Mouse (Mus musculus) neural tube, embryonic 10.5 days (tissue): ENCODE measurements at regions not wholly inside any gene's neighbourhood (a gene's known extent, or its start where the extent isn't known, plus 50 kb on each side); places are given as distances from the start of the nearest gene placed in this dataset.

Source experiments
- DNase-seq: peaks from one replicate; pipeline ENCODE4 v3.0.0-alpha.2; 2017; ENCODE audit warnings: low spot score; ENCODE audit errors: extremely low spot score

DNA sequence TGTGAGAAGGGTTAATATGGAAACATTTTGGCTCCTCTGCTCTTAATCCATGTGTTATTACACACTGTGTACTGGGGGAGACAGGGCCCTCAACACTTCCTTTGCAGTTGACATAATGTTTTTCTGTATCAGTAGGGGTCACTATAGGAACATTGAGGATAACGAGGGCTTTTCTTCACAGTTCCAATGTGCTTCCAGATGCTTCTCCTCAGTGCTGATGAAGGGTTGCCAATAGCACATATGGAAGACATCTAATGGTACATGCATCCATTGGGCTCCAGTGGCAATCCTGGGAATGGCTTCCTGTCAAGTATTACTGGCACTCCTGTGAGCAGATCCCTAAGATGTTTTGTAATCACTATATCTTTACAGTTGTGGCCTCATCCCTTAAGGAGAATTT is 62.1 kb downstream of the Naa11 start:
- DNase-seq, result no peak

DNA sequence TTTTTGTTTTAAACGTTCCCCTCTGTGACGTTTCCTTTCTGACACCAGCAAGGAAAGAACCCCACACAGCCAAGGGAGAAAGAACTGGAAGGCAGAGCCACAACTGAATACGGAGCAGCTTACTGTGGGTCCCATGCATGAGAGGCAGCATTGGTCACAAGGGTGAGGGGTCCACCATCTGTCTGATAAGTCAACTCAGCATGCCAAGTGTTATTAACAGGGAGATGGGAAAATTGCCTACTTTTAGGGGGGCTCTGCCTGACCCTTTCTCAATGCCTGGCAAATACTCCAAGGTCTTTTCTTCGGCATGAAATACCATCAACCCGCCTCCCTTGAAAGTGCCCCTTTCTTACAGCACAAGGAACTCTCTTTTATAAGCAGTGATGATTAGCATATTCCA is 66.3 kb downstream of the Naa11 start:
- no peak for DNase-seq

DNA sequence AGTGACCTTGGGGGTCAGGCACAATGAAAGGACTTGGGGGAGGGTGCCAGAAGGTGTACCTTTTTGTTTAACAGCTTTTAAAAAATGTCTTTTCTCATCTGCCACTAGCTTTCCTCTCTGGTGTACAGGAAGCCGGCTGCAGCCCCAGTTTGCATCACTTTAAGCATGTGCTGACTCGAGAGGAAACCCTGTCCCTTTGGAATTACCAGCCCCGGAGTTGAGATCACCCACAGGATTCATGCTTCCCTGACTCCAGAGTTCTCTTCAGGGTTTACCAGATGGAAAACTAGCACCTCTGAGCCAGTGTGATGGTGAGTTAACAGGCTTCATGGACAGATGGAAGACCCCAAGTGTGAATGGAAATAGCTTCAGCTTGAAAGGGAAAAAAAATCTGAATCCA is 68.3 kb downstream of the Naa11 start:
- no peak for DNase-seq

DNA sequence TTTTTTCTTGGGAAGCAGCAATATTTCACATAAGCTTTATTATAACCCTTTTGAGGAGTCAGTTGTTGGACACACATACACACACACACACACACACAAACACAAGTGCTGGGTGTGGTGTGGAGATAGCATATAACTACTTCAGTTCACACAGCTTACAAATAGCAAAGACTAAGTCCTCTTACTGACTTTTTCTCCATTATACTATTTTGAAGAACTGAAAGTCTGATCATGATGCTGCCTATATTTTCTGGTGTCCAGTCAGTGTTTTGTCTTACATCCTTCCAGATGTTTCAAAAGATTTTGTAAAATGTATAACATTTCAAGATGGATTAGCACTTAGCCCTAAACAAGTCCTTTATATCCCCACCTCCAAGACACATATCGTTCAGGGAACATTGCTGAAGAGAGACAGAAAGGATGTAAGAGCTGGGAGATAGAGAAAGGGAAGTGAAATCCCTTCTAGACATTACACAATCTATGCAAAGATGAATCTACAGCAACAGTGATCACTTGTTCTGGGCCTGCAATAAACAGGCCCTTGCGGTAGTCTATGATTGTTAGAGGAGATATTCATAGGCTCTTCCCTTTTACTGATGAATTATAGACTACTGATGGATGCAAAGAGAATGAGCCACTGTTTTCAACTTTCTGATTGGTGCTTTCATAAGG is 72.2 kb downstream of the Naa11 start:
- no peak for DNase-seq

DNA sequence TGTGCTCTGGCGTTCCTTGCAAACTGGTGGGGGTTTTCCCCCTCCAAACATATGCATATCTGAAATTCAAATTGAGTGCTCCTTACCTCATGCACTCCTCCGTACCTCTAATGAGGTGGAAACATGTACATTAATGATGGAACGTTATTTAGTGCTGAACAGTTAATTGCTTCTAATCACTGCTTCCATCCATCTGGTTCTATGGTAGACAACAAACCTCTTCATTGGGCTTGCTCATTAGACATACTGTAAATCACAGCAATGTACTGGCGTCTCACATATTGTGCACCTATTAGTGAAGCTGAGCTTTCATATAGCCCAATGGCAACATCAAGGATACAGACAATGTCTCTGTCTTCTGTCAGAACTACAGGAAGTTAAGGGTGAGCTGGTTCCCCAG is 85.3 kb downstream of the Naa11 start:
- no peak for DNase-seq

DNA sequence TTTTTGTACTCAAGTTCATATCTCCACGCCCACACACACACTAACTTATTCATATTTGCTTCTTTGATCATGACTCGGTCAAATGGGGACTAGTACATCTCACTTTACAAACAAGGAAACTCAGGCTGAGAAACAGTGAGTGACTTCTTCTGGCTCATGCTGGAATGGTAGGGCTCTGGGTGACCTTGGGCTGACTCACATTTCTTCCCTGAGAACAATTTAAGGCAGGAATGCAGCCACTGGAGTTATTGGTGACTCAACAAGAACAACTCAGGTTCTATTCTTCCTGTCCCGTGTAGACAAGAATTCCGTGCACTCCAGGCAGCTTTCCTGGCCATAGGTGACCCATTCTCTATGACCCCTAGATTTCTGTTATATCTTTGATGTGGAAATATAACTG is 87.3 kb downstream of the Naa11 start:
- DNase-seq, result no peak

DNA sequence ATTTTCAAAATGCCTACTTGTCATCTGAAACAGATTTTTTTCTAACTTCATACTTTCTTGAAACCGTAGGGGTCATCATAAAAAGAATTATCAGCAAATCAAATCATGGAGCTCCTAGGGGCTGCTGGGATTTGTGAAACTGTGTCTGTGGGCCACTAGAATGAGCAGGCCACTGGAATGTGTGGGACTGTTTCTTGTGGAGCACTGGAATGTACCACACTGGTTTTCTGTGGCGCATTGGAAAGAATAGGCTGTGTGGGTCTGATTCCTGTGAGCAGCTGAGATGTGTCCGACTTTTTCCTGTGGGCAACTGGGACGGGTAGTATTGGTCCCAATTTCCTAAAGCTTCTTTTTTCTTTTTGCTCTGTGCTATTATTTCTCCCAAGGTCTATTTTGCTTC is 90.6 kb downstream of the Naa11 start:
- no peak for DNase-seq

DNA sequence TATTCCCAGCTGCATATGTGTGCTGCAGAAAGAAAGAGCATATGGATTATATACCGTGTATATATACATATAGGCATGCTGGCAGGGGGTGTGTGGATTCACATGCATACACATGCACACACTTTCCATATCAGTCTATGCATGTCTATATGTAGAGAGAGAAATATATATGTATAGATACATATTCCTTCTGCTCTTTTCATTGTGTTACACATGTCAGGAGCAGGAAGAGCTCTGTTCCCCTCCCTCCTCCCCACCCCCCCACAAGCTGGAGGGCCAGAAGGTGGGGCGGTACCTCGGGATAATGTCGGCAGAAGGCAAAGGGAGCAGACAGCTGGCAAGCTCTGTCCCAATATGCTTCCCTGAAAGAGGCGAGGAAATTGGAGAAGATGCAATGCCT is 91.3 kb downstream of the Naa11 start:
- DNase-seq, result peak; percentile 19

DNA sequence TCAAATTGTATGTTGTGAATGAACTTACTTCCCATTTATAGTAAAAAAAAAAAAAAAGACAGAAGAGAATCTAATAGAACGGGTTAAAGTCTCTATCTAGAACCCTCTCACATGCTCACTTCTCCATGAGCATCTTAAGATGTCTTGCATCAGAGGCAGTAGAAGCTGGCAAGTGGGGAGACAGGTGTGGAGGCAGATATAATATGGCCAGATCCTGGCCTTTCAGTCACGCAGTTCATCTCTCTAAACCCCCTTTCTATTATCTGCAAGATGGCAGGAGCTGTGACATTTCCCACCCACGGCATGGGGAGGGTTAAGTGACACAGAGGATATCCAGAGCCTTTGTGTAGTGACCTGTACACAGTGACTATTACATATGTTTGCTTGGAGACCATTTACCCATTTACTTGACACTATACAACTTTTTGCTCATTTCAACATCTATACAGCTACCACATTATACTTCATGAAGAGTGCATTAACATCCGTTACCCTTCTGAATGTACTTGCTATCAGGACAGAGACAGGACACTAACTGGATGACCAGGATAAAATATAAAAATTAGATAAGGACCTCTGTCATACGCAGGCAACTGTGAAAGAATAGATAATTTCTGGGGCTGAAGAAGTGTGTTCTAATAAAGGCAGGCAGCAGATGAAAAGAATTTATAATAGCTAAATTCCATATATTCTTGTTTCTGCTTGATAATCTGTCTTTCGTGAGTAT is 91.9 kb downstream of the Naa11 start:
- no peak for DNase-seq

DNA sequence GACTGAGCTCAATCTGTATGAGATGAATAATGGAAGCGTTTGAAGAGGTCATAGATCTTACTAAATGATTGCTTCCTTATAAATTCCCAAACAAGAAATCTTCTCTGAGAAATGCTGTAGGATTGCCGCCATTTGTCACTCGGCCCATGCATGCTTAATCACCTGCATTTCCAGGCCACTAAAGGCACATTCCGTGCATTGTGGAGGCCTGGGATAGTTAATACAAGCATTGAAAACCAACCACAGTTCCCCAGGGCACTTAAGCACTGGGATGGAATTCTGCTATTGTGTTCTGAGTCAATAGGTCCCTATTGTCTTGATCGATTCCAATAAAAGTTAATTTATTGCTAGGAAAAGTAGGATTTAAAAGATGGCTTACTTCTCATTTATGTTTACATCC is 92.5 kb downstream of the Naa11 start:
- DNase-seq, result no peak

DNA sequence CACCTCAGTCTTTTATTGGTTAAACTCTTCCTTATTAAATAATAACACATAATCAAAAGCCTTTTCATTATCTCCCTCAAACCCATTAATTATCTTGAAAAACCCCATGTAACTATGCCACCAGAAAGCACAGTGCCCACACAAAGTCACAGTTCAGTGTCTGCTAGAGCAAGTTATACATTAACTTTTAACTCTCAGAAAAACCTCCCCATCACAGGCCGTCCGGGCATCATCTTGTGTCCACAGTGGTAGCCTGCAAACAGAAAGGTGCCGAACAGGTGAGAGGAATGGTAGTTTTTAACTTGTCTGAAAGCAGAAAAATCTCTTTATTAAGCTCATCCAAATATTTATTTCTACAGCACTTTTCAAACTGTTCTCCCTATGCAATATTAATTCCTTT is 96.0 kb downstream of the Naa11 start:
- DNase-seq, result no peak

DNA sequence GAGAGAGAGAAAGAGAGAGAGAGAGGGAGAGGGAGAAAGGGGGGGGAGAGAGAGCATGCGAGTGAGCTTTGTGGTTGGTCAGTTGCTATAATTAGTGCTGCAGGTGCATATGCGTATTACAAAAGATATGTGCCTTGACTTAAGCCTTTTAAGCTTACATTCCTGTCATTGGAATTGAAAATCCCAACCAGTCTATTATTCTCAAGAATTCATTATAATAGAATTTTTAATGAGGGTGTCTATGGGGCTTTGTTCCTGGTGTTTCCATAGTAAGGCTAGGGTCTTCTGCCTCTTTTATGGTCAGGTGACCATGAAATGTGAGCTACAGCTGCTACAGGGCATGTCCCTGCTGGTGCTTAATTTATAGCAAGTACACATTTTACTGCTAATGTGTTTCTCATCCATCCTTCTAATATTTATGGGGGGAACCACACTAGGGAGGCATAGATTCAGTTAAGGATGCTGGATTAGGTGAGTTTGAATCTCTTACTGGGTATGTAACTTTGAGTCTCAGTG is 102.0 kb downstream of the Naa11 start:
- no peak for DNase-seq

DNA sequence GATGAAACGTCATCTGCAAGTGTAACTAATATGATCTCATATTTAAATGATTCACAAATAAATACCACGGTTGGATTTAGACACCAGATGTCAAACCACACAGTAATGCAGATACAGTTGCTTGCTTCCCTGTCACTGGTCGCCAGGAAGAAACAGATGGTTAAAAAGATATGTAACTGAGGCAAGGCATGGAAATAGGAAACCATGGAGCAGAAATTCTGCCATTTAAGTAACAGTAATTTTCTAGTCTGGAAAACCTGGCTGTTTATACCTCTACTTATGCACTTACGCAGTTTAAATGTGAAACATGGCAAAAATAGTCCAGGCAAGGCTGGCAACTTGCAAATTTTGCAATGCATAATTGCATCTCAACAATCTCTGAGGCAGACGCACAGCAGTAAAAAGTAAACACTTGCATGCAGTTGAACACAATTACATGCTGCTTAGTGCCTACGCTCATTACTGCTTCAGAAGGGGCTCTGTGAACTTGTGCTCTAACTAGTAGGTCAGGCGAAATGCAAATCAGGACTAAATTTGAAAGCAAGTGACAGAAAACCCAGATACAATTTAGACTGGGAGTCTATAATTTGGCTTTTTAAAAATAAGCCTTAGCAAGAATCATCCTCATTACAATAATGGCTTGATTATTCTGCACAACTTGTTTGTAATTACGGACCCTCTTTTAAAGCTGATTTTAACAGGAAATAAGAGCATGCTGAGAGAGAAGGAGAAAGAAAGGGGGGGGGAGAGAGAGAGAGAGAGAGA is 102.6 kb downstream of the Naa11 start:
- DNase-seq, result no peak

DNA sequence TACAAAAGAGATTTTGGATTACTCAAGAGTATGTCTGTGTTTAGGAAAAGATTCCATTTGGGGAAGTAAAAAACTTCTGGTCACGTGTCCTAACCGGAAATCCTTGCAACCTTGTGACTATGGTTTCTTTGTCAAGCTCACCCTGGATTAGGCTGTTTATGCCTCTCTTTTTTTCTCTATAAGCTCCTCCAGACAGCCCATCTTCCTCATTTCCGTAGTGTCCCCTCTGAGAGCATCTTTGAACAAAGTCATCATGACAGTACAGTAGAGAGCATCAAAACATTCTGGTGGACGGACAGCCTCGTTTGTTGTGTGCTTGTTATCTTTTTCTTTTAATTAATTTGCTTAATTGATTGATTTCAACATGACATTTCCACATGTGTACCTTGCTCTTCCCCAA is 112.7 kb downstream of the Naa11 start:
- no peak for DNase-seq

DNA sequence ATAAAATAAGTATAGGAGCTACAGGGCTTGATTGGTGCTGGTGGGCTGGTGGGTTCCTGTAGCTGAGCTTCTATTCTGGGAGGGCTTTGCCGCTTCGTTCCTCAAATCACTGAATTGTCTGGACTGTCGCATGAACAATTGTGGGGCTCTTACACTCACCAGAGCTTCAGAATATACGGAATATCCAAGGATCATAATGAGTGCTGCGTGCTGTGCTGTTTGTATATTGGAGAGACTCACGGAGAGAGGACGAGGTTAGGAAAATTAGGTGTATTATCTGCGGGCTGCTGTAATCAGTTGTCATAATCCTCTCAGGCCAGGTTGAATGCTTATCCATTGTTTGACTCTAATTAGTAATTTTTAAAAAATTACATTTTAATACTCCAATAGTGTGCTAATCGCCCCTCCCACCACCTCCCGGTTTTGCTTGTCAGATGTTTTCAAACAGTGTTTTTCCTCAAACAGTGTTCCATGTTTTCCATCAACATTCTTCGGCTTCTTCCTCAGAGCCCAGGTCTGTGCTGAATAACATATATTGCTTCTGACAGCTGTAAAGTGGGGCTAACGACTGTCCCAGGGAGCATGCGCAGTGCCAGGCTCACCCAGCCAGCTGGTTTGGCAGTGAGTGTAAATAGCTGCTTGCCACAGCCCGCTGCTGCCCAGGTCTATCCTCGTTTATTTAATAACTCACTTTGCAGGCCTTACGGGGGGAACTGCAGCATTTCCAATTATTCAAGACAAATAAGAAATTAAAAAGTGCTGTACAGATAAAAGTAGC is 114.2 kb downstream of the Naa11 start:
- DNase-seq, result no peak

DNA sequence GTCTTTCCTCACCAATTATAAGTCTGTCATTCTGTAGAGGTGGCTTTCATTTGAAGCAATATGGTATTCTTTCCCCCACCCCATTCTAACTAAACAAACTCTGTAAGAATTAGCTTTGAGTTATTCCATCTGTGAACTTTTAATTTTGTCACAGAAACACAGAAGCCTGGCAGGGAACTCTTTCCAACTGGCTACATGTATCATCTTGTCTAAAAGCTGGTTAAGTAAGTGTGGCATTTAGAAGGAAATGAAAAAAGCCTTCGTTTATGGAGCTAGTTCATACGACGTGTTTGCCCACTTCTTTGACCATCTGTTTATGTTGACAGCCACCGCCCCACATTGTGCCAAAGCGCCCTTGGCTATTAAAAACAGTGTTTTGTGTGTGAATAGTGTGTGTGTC is 115.5 kb downstream of the Naa11 start:
- DNase-seq, result no peak

DNA sequence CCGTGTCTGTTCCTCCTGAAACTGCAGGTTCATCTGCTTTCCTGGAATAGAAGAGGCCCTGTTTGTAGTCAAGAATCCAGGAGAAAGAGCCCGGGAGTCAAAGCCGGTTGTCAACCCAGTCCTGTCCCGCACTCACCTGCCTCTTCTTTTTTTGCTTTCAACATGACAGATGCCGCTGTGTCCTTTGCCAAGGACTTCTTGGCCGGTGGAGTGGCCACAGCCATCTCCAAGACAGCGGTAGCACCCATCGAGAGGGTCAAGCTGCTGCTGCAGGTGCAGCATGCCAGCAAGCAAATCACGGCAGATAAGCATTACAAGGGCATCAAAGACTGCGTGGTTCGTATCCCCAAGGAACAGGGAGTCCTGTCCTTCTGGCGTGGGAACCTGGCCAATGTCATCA is 127.5 kb downstream of the Naa11 start:
- peak; percentile 6 for DNase-seq

DNA sequence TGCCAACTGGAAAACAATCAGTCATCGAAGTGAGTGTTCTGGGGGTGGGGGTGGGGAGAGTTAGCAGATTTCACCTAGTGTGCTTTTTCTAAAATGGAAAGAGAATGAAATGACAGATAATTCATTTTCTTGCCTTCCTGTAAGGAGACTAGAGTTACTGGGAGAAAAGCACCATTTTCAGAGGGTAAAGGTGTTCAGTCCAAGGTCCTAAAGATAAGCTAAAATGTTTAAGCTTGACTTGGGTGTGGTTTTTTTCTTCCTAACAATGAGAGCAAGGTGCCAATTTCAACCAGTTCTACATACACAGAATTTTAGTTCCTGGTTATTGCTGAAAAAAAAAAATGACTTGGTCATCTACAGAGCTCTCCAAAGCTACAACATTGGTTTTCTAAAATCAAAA is 135.1 kb downstream of the Naa11 start:
- DNase-seq, result peak; percentile 1

DNA sequence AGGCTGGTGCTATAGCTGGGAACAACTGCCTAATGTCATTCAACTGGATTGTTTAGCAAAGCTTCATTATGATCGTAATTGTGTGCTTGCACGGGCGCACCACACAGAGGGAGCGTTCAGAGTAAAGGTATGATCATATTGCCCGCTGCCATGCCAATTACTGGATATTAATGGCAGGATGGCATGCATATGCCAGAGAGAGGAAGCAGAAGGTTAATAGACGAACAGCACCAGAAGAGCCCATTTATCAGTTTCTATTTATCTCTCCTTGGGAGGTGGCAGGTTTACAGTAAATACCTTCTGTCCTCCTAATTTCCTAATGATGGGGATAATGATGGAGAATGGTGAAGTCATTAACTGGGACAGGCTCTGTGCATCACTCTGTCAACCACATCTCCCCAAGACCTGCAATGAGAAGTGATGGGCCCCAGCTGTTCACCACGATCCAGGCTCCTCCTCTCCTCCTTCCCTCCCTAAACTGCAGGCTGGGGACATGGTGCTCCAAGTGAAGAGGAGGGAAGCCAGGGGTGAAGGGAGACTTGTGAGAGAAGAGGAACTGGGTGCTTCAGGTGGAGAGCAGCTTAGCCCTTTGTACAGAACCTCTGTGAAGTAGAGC is 135.6 kb downstream of the Naa11 start:
- DNase-seq, result peak; percentile 7

DNA sequence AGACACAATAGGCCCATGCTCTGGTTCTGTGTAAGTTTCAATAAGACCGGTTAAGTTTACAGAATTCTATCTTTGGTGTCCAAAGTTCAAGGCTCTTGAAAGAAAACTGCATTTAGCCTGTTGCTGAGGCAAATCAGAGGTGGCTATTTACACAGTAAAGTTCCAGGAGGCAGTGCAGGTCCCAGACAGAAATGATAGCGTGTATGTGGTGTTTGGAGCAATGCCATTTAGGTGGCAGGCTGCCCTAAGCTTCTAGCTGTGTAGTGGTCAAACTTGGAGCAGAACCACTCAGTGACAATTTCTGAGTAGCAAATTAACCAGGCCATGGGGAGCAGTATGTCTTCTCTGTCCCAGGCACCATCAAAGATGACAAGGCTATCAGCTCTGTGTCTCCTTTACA is 125.5 kb upstream of the Paqr3 start:
- DNase-seq, result no peak

DNA sequence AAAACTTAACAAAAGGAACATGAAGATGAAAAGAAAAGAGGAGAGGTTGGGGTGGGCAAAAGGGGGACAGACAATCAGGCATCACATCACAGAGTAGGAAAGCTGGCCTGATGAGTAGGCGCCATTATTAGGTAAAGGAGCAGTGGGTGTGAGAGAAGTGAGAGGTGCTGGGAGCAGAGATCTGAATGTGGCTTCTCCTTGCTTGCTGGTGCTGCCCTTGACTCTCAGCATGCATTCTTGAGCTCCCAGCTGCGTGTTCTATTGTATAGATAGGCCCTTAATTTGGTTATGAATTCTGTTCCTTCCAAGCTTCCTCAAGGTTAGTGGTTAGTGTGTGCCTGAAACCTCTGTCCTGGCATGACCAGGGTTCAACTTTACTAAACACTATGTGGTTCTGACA is 115.0 kb upstream of the Paqr3 start:
- DNase-seq, result no peak
